Mouse (Mus musculus) cerebellum, postnatal 14 days (tissue): ENCODE results near the gene Spon1.
A peak's percentile ranks its signal among the peaks of the same experiment; 100 is the strongest.

Experiments used
- DNase-seq, 2 experiments: peaks; one replicate each; pipeline ENCODE4 v3.0.0; 2021; ENCODE audit warnings: mixed read lengths in 2 of 2

The Spon1 gene

GRCm38 (mm10) chr7:113909161-113909825 lies 143.5 kb downstream of the Spon1 start:
- peak; percentile 40 to 41 for DNase-seq

- no peak for DNase-seq
Measured at GRCm38 (mm10) chr7:113910856-113911255, 145.1 kb downstream of the Spon1 start.

- DNase-seq = no peak
Measured at GRCm38 (mm10) chr7:113915936-113916335, 150.1 kb downstream of the Spon1 start.

- DNase-seq = no peak
Measured at GRCm38 (mm10) chr7:113918916-113919315, 153.1 kb downstream of the Spon1 start.

GRCm38 (mm10) chr7:113919505-113919904 lies 153.7 kb downstream of the Spon1 start:
- DNase-seq = peak; percentile 45 to 63

GRCm38 (mm10) chr7:113920056-113920455 lies 154.3 kb downstream of the Spon1 start:
- peak; percentile 48 to 49 for DNase-seq

- peak; percentile 29 to 43 for DNase-seq
Measured at GRCm38 (mm10) chr7:113924561-113924960, 158.8 kb downstream of the Spon1 start.

- DNase-seq = no peak
Measured at GRCm38 (mm10) chr7:113950888-113951287, 185.1 kb downstream of the Spon1 start.

- no peak for DNase-seq
Measured at GRCm38 (mm10) chr7:113955431-113955830, 189.6 kb downstream of the Spon1 start.

GRCm38 (mm10) chr7:113960841-113961499 lies 195.2 kb downstream of the Spon1 start:
- peak; percentile 43 to 47 for DNase-seq

GRCm38 (mm10) chr7:113961500-113961895 lies 195.7 kb downstream of the Spon1 start:
- DNase-seq = peak; percentile 92 to 93

- DNase-seq = no peak
Measured at GRCm38 (mm10) chr7:113962078-113962477, 196.3 kb downstream of the Spon1 start.

GRCm38 (mm10) chr7:113963766-113964165 lies 198.0 kb downstream of the Spon1 start:
- no peak for DNase-seq

- no peak for DNase-seq
Measured at GRCm38 (mm10) chr7:113965625-113966024, 199.8 kb downstream of the Spon1 start.

GRCm38 (mm10) chr7:113969182-113969581 lies 203.4 kb downstream of the Spon1 start:
- no peak for DNase-seq

GRCm38 (mm10) chr7:113972536-113972935 lies 206.7 kb downstream of the Spon1 start:
- DNase-seq = no peak

- DNase-seq = peak; percentile 79 to 86
Measured at GRCm38 (mm10) chr7:113986406-113987134, 220.8 kb downstream of the Spon1 start.

GRCm38 (mm10) chr7:113988156-113988555 lies 222.4 kb downstream of the Spon1 start:
- DNase-seq = no peak

GRCm38 (mm10) chr7:113997675-113998354 lies 232.0 kb downstream of the Spon1 start:
- DNase-seq = no peak

GRCm38 (mm10) chr7:114004171-114004570 lies 238.4 kb downstream of the Spon1 start:
- no peak for DNase-seq

GRCm38 (mm10) chr7:114005499-114005898 lies 239.7 kb downstream of the Spon1 start:
- DNase-seq = no peak

- no peak for DNase-seq
Measured at GRCm38 (mm10) chr7:114006456-114006855, 240.7 kb downstream of the Spon1 start.

- DNase-seq = peak in 1 of 2 experiments; percentile 56
Measured at GRCm38 (mm10) chr7:114007565-114007964, 241.8 kb downstream of the Spon1 start.
